Mouse (Mus musculus): ENCODE data around the gene Map3k5.
"Not testable (repeated sequence)": the region's sequence is repeated elsewhere in the genome, so short reads cannot be mapped to it uniquely, and the experiment has no call there.

The Map3k5 gene

GRCm38 (mm10) chr10:19964105-19964504 is 29.8 kb downstream of the Map3k5 start:
- no peak for DNase-seq (ENCODE audit: low read depth, low spot score)

GRCm38 (mm10) chr10:19966597-19966996 is 32.3 kb downstream of the Map3k5 start:
- no peak for DNase-seq (ENCODE audit: low read depth, low spot score)

- DNase-seq (ENCODE audit: low read depth, low spot score), result no peak
Observed at GRCm38 (mm10) chr10:19968445-19968844, 34.2 kb downstream of the Map3k5 start.

- no peak for DNase-seq (ENCODE audit: low read depth, low spot score)
Observed at GRCm38 (mm10) chr10:19969831-19970460, 35.7 kb downstream of the Map3k5 start.

GRCm38 (mm10) chr10:19971491-19971890 is 37.2 kb downstream of the Map3k5 start:
- not testable (repeated sequence) for DNase-seq (ENCODE audit: low read depth, low spot score)

- no peak for DNase-seq (ENCODE audit: low read depth, low spot score)
Observed at GRCm38 (mm10) chr10:19973321-19974108, 39.2 kb downstream of the Map3k5 start.

GRCm38 (mm10) chr10:19977557-19977956 is 43.3 kb downstream of the Map3k5 start:
- DNase-seq (ENCODE audit: low read depth, low spot score), result no peak

GRCm38 (mm10) chr10:19978662-19979199 is 44.5 kb downstream of the Map3k5 start:
- no peak for DNase-seq (ENCODE audit: low read depth, low spot score)

- DNase-seq (ENCODE audit: low read depth, low spot score), result no peak
Observed at GRCm38 (mm10) chr10:19987736-19988135, 53.5 kb downstream of the Map3k5 start.

GRCm38 (mm10) chr10:19989986-19990385 is 55.7 kb downstream of the Map3k5 start:
- DNase-seq (ENCODE audit: low read depth, low spot score), result no peak

- DNase-seq (ENCODE audit: low read depth, low spot score), result no peak
Observed at GRCm38 (mm10) chr10:19990638-19991037, 56.4 kb downstream of the Map3k5 start.

GRCm38 (mm10) chr10:19991237-19991865 is 57.1 kb downstream of the Map3k5 start:
- DNase-seq (ENCODE audit: low read depth, low spot score), result no peak

- DNase-seq (ENCODE audit: low read depth, low spot score), result no peak
Observed at GRCm38 (mm10) chr10:19991866-19992252, 57.6 kb downstream of the Map3k5 start.

- DNase-seq (ENCODE audit: low read depth, low spot score), result no peak
Observed at GRCm38 (mm10) chr10:19994469-19995450, 60.5 kb downstream of the Map3k5 start.

GRCm38 (mm10) chr10:19996151-19996550 is 61.9 kb downstream of the Map3k5 start:
- no peak for DNase-seq (ENCODE audit: low read depth, low spot score)

GRCm38 (mm10) chr10:19999703-20000407 is 65.6 kb downstream of the Map3k5 start:
- DNase-seq (ENCODE audit: low read depth, low spot score), result no peak

- no peak for DNase-seq (ENCODE audit: low read depth, low spot score)
Observed at GRCm38 (mm10) chr10:20000408-20000770, 66.1 kb downstream of the Map3k5 start.

GRCm38 (mm10) chr10:20001990-20002389 is 67.7 kb downstream of the Map3k5 start:
- no peak for DNase-seq (ENCODE audit: low read depth, low spot score)

- no peak for DNase-seq (ENCODE audit: low read depth, low spot score)
Observed at GRCm38 (mm10) chr10:20003006-20003405, 68.7 kb downstream of the Map3k5 start.

- DNase-seq (ENCODE audit: low read depth, low spot score), result no peak
Observed at GRCm38 (mm10) chr10:20004786-20005185, 70.5 kb downstream of the Map3k5 start.

All from retina, postnatal 7 days (tissue).